Mouse (Mus musculus): ENCODE results near the gene Fam173a. TPM values are rescaled to one million over a fixed set of nuclear protein-coding genes. Genes with fewer than 3 reads are reported as not detected.

The Fam173a gene
- total RNA-seq, 1 experiment from 2014 or later, result 47.9 TPM

Other genes with a start within 250 kb of the Fam173a start
- gene Sox8, start 222.2 kb downstream of the Fam173a start, total RNA-seq (2017), result 0.23 TPM in 1 of 2 replicates, not detected in the other
- gene Lmf1, start 213.8 kb downstream of the Fam173a start, total RNA-seq (2017), result 9.0 and 11.7 TPM in 2 replicates
- gene Gng13, start 75.7 kb downstream of the Fam173a start, total RNA-seq (2017), result not detected in 2 replicates
- 17.0 and 28.5 TPM in 2 replicates for gene Chtf18, start 65.5 kb downstream of the Fam173a start, total RNA-seq (2017)
- gene Rpusd1, start 65.2 kb downstream of the Fam173a start, total RNA-seq (2017), result 3.0 and 3.9 TPM in 2 replicates
- not detected in 2 replicates for gene Mslnl, start 56.9 kb downstream of the Fam173a start, total RNA-seq (2017)
- not detected in 2 replicates for gene Msln, start 38.5 kb downstream of the Fam173a start, total RNA-seq (2017)
- gene Narfl, start 19.1 kb downstream of the Fam173a start, total RNA-seq (2017), result 8.7 and 32.7 TPM in 2 replicates
- 13.6 and 28.4 TPM in 2 replicates for gene Haghl, start 7.2 kb downstream of the Fam173a start, total RNA-seq (2017)
- gene Ccdc78, start 6.3 kb downstream of the Fam173a start, total RNA-seq (2017), result not detected in 2 replicates
- 4.3 TPM in 1 of 2 replicates, not detected in the other for gene AC134908.4, start 2.8 kb upstream of the Fam173a start, total RNA-seq (2017)
- 26.7 and 27.8 TPM in 2 replicates for gene Metrn, start 4.2 kb upstream of the Fam173a start, total RNA-seq (2017)
- 0.18 TPM in 1 of 2 replicates, not detected in the other for gene Fbxl16, start 16.2 kb upstream of the Fam173a start, total RNA-seq (2017)
- gene Wdr24, start 30.7 kb upstream of the Fam173a start, total RNA-seq (2017), result 10.2 and 21.0 TPM in 2 replicates
- gene Jmjd8, start 36.0 kb upstream of the Fam173a start, total RNA-seq (2017), result 15.4 and 21.7 TPM in 2 replicates
- 60.4 and 84.7 TPM in 2 replicates for gene Stub1, start 40.5 kb upstream of the Fam173a start, total RNA-seq (2017)
- 0.46 TPM in 1 of 2 replicates, not detected in the other for gene Rhbdl1, start 44.4 kb upstream of the Fam173a start, total RNA-seq (2017)
- not detected in 2 replicates for gene Gm20683, start 48.9 kb upstream of the Fam173a start, total RNA-seq (2017)
- 23.7 and 29.7 TPM in 2 replicates for gene Rhot2, start 52.0 kb upstream of the Fam173a start, total RNA-seq (2017)
- 18.6 and 23.8 TPM in 2 replicates for gene Wdr90, start 68.6 kb upstream of the Fam173a start, total RNA-seq (2017)
- gene Mcrip2, start 75.9 kb upstream of the Fam173a start, total RNA-seq (2017), result 22.3 and 24.0 TPM in 2 replicates
- gene Mettl26, start 82.2 kb upstream of the Fam173a start, total RNA-seq (2017), result 13.9 and 15.9 TPM in 2 replicates
- 0.78 and 1.0 TPM in 2 replicates for gene Wfikkn1, start 88.0 kb upstream of the Fam173a start, total RNA-seq (2017)
- 1.0 and 7.0 TPM in 2 replicates for gene Rab40c, start 126.8 kb upstream of the Fam173a start, total RNA-seq (2017)
- 50.4 and 62.4 TPM in 2 replicates for gene Pigq, start 152.0 kb upstream of the Fam173a start, total RNA-seq (2017)
- not detected in 2 replicates for gene Nhlrc4, start 152.1 kb upstream of the Fam173a start, total RNA-seq (2017)
- gene A930017K11Rik, start 159.7 kb upstream of the Fam173a start, total RNA-seq (2017), result not detected in 2 replicates
- 4.1 and 4.6 TPM in 2 replicates for gene Capn15, start 192.9 kb upstream of the Fam173a start, total RNA-seq (2017)